22 mouse cellular contexts compared by ENCODE assay signal in the genomic region with DNA sequence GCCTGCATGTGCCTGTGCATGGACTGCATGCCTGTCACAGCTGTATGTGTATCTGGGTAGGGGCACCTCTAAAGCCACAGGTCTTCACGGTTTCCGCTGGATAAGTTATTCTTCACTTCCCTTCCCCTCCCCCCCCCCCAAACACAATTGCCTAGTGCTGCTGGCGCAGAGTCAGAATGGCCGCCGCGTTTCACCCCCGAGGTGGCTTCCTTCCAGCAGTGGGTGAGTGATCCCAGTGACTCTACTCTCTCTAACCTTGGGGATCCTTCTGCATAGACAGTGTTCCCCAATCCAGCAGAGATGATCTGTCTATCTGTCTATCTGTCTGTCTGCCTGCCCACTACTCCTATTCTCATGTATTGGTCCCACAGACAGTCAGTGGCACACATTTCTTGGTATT.
DNase-seq lines count a peak whose midpoint lies in the region; ATAC-seq and TF ChIP-seq lines count a peak whose summit lies in the region.
"Had no signal": no experiment of that assay in that cellular context is flagged by ENCODE, and none has a peak within 500 bp of the region (broad histone marks: within the 10 kb centered on the region; RNA-seq: fewer than 3 reads in every experiment).

No protein-coding gene starts in this region.

- no peak for TF ChIP-seq CTCF in kidney, adult 2 months (conservative IDR thresholded peaks at IDR 0.05; ENCODE audit: insufficient read depth, insufficient read length, low read depth, low read length)

- H3K27ac ChIP-seq in hindbrain, embryonic 16.5 days (ENCODE audit: low read depth, low read length): no peak overlapping the region
- no peak overlapping the region for H3K27ac ChIP-seq in kidney, adult 2 months (ENCODE audit: insufficient read depth, low read depth, low read length)
- H3K27ac ChIP-seq: embryonic facial prominence, embryonic 15.5 days; forebrain, embryonic 10.5 days; gastrocnemius, adult 2 months; hindbrain, embryonic 12.5 days; hindbrain, postnatal 0 days had no signal

- no peaks in the 10 kb centered on the region for H3K36me3 ChIP-seq in hindbrain, embryonic 16.5 days (ENCODE audit: control insufficient read depth, insufficient read depth, low read length)
- no peaks in the 10 kb centered on the region for H3K36me3 ChIP-seq in kidney, adult 2 months (ENCODE audit: control insufficient read depth, insufficient read depth, low read length)
- H3K36me3 ChIP-seq: embryonic facial prominence, embryonic 15.5 days; forebrain, embryonic 10.5 days; hindbrain, embryonic 12.5 days had no signal

- H3K4me2 ChIP-seq in hindbrain, embryonic 16.5 days (ENCODE audit: low read length): no peak overlapping the region
- H3K4me2 ChIP-seq: embryonic facial prominence, embryonic 15.5 days; heart, embryonic 12.5 days; hindbrain, embryonic 12.5 days had no signal

- no peak overlapping the region for H3K4me3 ChIP-seq in hindbrain, embryonic 16.5 days (ENCODE audit: low read length)
- no peak overlapping the region for H3K4me3 ChIP-seq in kidney, adult 2 months (ENCODE audit: insufficient read depth, low read depth, low read length)
- H3K4me3 ChIP-seq: embryonic facial prominence, embryonic 15.5 days; erythroblast, embryonic 14.5 days; forebrain, embryonic 10.5 days; gastrocnemius, adult 2 months; heart, embryonic 12.5 days; hindbrain, embryonic 12.5 days had no signal

- H3K9ac ChIP-seq in hindbrain, embryonic 16.5 days (ENCODE audit: low read depth, low read length): no peak overlapping the region
- H3K9ac ChIP-seq: embryonic facial prominence, embryonic 15.5 days; heart, embryonic 12.5 days; hindbrain, embryonic 12.5 days had no signal

- ATAC-seq in megakaryocyte progenitor cell, adult 5-6 weeks (replicated peaks; ENCODE audit: poor library complexity): peak; percentile 19; the same call in 1 of the 2 replicates
- ATAC-seq in hindbrain, embryonic 16.5 days: no peak
- ATAC-seq: activated CD4-positive, CD25-positive, alpha-beta regulatory T cell, adult 4 months; forebrain, embryonic 14.5 days; hindbrain, postnatal 0 days; Patski had no signal

- TF ChIP-seq POLR2A in kidney, adult 2 months (IDR thresholded peaks at IDR 0.05; ENCODE audit: low read depth, low read length): no peak

- DNase-seq in heart, postnatal 4 days: peak; percentile 58
- no peak for DNase-seq in heart, postnatal 10 days
- peak; percentile 75 for DNase-seq in adrenal gland, postnatal 14 days
- no peak for DNase-seq in ovary, postnatal 10 days (ENCODE audit: low spot score)
- no peak for DNase-seq in kidney, adult 2 months
- DNase-seq: cerebellum, adult 11-12 months; cerebellum, adult 9-10 months; embryo, embryonic 11 days; gastrocnemius, adult 2 months; gastrocnemius, postnatal 25 days; heart, postnatal 36 days had no signal

- H3K27me3 ChIP-seq in hindbrain, embryonic 16.5 days (replicated peaks; ENCODE audit: control insufficient read depth, insufficient read depth, low read length): no peaks in the 10 kb centered on the region
- H3K27me3 ChIP-seq in kidney, adult 2 months (replicated peaks; ENCODE audit: control insufficient read depth, insufficient read depth, low read length): no peaks in the 10 kb centered on the region
- H3K27me3 ChIP-seq: embryonic facial prominence, embryonic 15.5 days; heart, embryonic 12.5 days; hindbrain, embryonic 12.5 days had no signal

- H3K9me3 ChIP-seq in hindbrain, embryonic 16.5 days (ENCODE audit: control insufficient read depth, low read length): no peaks in the 10 kb centered on the region
- H3K9me3 ChIP-seq: embryonic facial prominence, embryonic 15.5 days; forebrain, embryonic 10.5 days; hindbrain, embryonic 12.5 days had no signal

- H3K4me1 ChIP-seq in hindbrain, embryonic 16.5 days (ENCODE audit: control insufficient read depth, insufficient read depth, low read depth, low read length): peaks cover 2% of the 10 kb centered on the region; the same call in 1 of the 2 replicates
- no peaks in the 10 kb centered on the region for H3K4me1 ChIP-seq in kidney, adult 2 months (ENCODE audit: control insufficient read depth, insufficient read depth, low read length)
- H3K4me1 ChIP-seq: embryonic facial prominence, embryonic 15.5 days had no signal

- 94% methylated on average over 7 of the region's 7 CpGs for WGBS in hindbrain, embryonic 16.5 days
- WGBS in kidney, adult 2 months: 68% methylated on average over 7 of the region's 7 CpGs

- intact Hi-C loops in heart, postnatal 10 days (cut with DNase I): no loop called here

Comparison
In these comparisons a context has a peak if more than half of its experiments do, and no peak if none do; other contexts are left out.
1. DNase-seq: peak in heart, postnatal 4 days (single experiment) and adrenal gland, postnatal 14 days (single experiment); none in heart, postnatal 10 days (0 of 2), ovary, postnatal 10 days (single experiment) and kidney, adult 2 months (single experiment).